Mouse (Mus musculus) MEL (cell line): ENCODE results near the gene Rps24.
A peak's percentile ranks its signal among the peaks of the same experiment; 100 is the strongest.

ENCODE experiments used
- CHD2 ChIP-seq: IDR thresholded peaks from 2 replicates; pipeline ENCODE4 v1.6.1; 2011; ENCODE audit warnings: low read length, improper control_type of control experiment
- MAZ ChIP-seq: IDR thresholded peaks from 2 replicates; pipeline ENCODE4 v1.6.1; 2012; ENCODE audit warnings: low read depth, mild to moderate bottlenecking, inconsistent platforms, low read length, improper control_type of control experiment
- MYB ChIP-seq: IDR thresholded peaks from 2 replicates; pipeline ENCODE4 v1.6.1; 2011; ENCODE audit warnings: mild to moderate bottlenecking, low read depth, low read length, improper control_type of control experiment
- NRF1 ChIP-seq: IDR thresholded peaks from 2 replicates; pipeline ENCODE4 v1.6.1; 2014; ENCODE audit warnings: low read depth, mild to moderate bottlenecking, inconsistent platforms, low read length, improper control_type of control experiment, moderate library complexity; ENCODE audit not compliant: poor library complexity, insufficient read depth, severe bottlenecking
- POLR2A ChIP-seq, 2 experiments: IDR thresholded peaks; 2 replicates each; pipeline ENCODE4 v1.6.1; 2011 to 2012; ENCODE audit warnings: low read length in 2 of 2, mild to moderate bottlenecking in 2 of 2, control low read depth in 1 of 2, improper control_type of control experiment in 1 of 2, low read depth in 1 of 2, moderate library complexity in 1 of 2; ENCODE audit not compliant: control insufficient read depth in 1 of 2, insufficient read depth in 1 of 2, poor library complexity in 1 of 2
- UBTF ChIP-seq: IDR thresholded peaks from 2 replicates; pipeline ENCODE4 v1.6.1; 2012; ENCODE audit warnings: low read depth, mild to moderate bottlenecking, inconsistent platforms, low read length, improper control_type of control experiment, moderate library complexity, borderline replicate concordance; ENCODE audit not compliant: insufficient read depth
- USF1 ChIP-seq: IDR thresholded peaks from 2 replicates; pipeline ENCODE4 v1.6.1; 2014; ENCODE audit warnings: low read depth, mild to moderate bottlenecking, inconsistent platforms, low read length, improper control_type of control experiment, moderate library complexity
- ZC3H11A ChIP-seq: IDR thresholded peaks from 2 replicates; pipeline ENCODE4 v1.6.1; 2012; ENCODE audit warnings: low read depth, mild to moderate bottlenecking, inconsistent platforms, low read length, improper control_type of control experiment

GRCm38 (mm10) chr14:24491266-24491981 is 4.5 kb downstream of the Rps24 start:
- TF ChIP-seq NRF1 (no peak), CHD2 (no peak), ZC3H11A (no peak), MYB (no peak), MAZ (no peak), POLR2A (IDR thresholded peaks at IDR 0.05; ENCODE audit: control insufficient read depth in 1 of 2, insufficient read depth in 1 of 2, low read depth in 1 of 2, low read length in 2 of 2, poor library complexity in 1 of 2) (no peak), USF1 (peak; percentile 41; the same call in 1 of the 2 replicates), UBTF (no peak)
